Mouse (Mus musculus): ENCODE results near the gene Triap1. TPM values are rescaled to one million over a fixed set of nuclear protein-coding genes. Genes with fewer than 3 reads are reported as not detected.
"Not testable (repeated sequence)": the region's sequence is repeated elsewhere in the genome, so short reads cannot be mapped to it uniquely, and the experiment has no call there.

Triap1 gene
- total RNA-seq, 4 experiments from 2014 or later = 21.1 to 24.6 (median 22.9) TPM

- DNase-seq (ENCODE audit: low spot score in 2 of 2) = peak in 1 of 2 experiments; percentile 42
Measured at GRCm38 (mm10) chr5:115330955-115331354, 10.1 kb upstream of the Triap1 start.

GRCm38 (mm10) chr5:115333626-115334025 lies 7.4 kb upstream of the Triap1 start:
- DNase-seq (ENCODE audit: low spot score in 2 of 2) = no peak

- DNase-seq (ENCODE audit: low spot score in 2 of 2) = no peak
Measured at GRCm38 (mm10) chr5:115340007-115340406, 1.0 kb upstream of the Triap1 start.

GRCm38 (mm10) chr5:115341314-115342165 lies 515 bp downstream of the Triap1 start:
- no peak for DNase-seq (ENCODE audit: low spot score in 2 of 2)

- DNase-seq (ENCODE audit: low spot score in 2 of 2) = peak in 1 of 2 experiments; percentile 74
Measured at GRCm38 (mm10) chr5:115347564-115347963, 6.5 kb downstream of the Triap1 start.

GRCm38 (mm10) chr5:115348546-115349224 lies 7.7 kb downstream of the Triap1 start, which contains the start of gene Cox6a1:
Gene Cox6a1, minus strand, starts transcription at chr5:115348981.
- peak; percentile 96 to 99 for DNase-seq (ENCODE audit: low spot score in 2 of 2)

- DNase-seq (ENCODE audit: low spot score in 2 of 2) = no peak
Measured at GRCm38 (mm10) chr5:115349225-115349555, 8.2 kb downstream of the Triap1 start.

GRCm38 (mm10) chr5:115351348-115351747 lies 10.3 kb downstream of the Triap1 start:
- DNase-seq (ENCODE audit: low spot score in 2 of 2) = no peak

- DNase-seq (ENCODE audit: low spot score in 2 of 2) = no peak
Measured at GRCm38 (mm10) chr5:115355070-115355469, 14.0 kb downstream of the Triap1 start.

- peak in 1 of 2 experiments; percentile 79 for DNase-seq (ENCODE audit: low spot score in 2 of 2)
Measured at GRCm38 (mm10) chr5:115358872-115359271, 17.8 kb downstream of the Triap1 start.

- no peak for DNase-seq (ENCODE audit: low spot score in 2 of 2)
Measured at GRCm38 (mm10) chr5:115359438-115359837, 18.4 kb downstream of the Triap1 start.

- DNase-seq (ENCODE audit: low spot score in 2 of 2) = no peak
Measured at GRCm38 (mm10) chr5:115359851-115360372, 18.9 kb downstream of the Triap1 start.

- DNase-seq (ENCODE audit: low spot score in 2 of 2) = no peak
Measured at GRCm38 (mm10) chr5:115362216-115362615, 21.2 kb downstream of the Triap1 start.

- DNase-seq (ENCODE audit: low spot score in 2 of 2) = peak; percentile 52 to 60
Measured at GRCm38 (mm10) chr5:115362819-115363714, 22.0 kb downstream of the Triap1 start.

GRCm38 (mm10) chr5:115364782-115365181 lies 23.8 kb downstream of the Triap1 start:
- DNase-seq (ENCODE audit: low spot score in 2 of 2) = no peak

- DNase-seq (ENCODE audit: low spot score in 2 of 2) = no peak
Measured at GRCm38 (mm10) chr5:115371736-115372135, 30.7 kb downstream of the Triap1 start.

GRCm38 (mm10) chr5:115373441-115374203 lies 32.6 kb downstream of the Triap1 start:
- DNase-seq (ENCODE audit: low spot score in 2 of 2) = peak; percentile 26 to 34

GRCm38 (mm10) chr5:115374204-115374820 lies 33.3 kb downstream of the Triap1 start:
- DNase-seq (ENCODE audit: low spot score in 2 of 2) = no peak

GRCm38 (mm10) chr5:115375436-115375835 lies 34.4 kb downstream of the Triap1 start:
- no peak for DNase-seq (ENCODE audit: low spot score in 2 of 2)

- not testable (repeated sequence) for DNase-seq (ENCODE audit: low spot score in 2 of 2)
Measured at GRCm38 (mm10) chr5:115378882-115379281, 37.9 kb downstream of the Triap1 start.

Data from layer of hippocampus, adult 8-10 months (tissue).